Mouse (Mus musculus): ENCODE data around the gene Btbd9. TPM values are rescaled to one million over a fixed set of nuclear protein-coding genes. Genes with fewer than 3 reads are reported as not detected.

The Btbd9 gene
- total RNA-seq, 2 experiments from 2014 or later, result 20.7 to 21.7 TPM

DNA sequence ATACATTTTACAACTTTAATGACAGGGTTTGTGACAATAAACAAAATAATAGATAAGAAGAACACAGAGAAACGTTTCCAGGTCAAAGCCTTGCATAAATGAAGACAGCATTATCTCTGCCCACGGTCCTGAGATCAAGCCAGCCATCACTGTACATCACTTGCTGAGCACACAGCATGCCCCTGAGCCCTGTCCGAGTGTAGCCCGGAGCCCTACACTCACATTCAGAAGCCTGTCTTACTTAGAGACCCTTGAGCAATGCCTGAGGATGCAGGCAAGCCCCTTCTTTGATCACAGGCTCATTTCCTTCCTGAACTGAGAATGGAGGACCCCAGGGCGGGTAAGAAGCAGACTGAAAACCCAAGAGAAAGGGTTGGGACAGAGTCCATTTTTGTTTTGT is 240.0 kb downstream of the Btbd9 start:
- DNase-seq, result no peak

DNA sequence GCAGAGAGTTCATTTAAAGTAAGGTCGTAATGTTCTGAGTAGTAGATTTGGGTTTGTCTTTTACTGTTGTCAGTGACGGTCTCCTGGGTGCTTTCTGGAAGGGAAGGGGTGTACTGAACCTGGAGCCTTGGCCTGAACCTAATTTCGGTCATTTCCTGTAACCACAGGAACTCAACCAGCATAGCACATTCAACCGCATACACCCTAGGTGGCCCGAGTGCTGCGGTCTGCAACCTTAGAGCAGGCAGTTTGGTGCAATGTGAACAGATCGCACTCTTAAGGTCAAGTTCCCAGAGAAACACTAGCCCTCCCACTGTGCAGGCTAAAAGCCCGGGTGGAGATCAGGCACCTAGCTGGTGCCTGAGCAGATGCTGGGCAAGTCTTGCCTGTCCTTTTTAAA is 240.5 kb downstream of the Btbd9 start:
- no peak for DNase-seq

DNA sequence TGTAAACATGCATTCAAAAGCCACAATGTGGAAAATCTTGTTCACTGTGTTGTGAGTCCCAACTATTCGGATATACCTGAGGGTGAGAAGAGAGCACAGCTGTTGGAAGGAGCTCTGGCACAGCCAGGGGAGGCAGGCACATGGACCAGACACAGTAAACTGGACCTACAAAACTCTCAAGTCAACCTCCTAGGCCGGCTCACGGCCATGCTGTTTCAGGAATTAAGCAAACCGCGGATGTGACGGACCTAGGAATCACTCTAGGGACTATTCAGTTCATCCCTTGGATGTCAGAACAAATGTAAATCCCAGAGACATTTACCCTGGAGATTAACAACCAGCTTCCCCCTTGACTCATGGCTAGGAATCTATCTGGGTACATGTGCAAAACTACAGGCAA is 242.0 kb downstream of the Btbd9 start:
- no peak for DNase-seq

DNA sequence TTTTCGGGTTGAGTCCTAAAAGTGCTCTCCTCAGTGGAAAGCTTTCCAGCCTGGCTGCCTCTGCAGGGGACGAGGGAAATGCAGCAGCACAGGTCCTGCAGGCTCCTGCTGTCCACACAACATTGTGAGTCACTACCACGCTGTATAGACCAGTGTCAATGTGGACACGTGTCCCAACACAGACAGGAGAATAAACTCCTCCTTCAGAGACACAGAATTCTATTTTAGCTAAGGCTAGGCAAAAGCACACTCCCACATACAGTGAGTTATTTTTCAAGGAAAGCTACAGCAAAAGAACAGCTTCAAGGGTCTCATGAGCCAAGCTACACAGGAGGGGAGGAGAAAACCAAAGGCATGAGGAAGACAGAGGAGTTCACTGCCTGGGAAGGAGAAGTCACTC is 243.2 kb downstream of the Btbd9 start:
- no peak for DNase-seq

DNA sequence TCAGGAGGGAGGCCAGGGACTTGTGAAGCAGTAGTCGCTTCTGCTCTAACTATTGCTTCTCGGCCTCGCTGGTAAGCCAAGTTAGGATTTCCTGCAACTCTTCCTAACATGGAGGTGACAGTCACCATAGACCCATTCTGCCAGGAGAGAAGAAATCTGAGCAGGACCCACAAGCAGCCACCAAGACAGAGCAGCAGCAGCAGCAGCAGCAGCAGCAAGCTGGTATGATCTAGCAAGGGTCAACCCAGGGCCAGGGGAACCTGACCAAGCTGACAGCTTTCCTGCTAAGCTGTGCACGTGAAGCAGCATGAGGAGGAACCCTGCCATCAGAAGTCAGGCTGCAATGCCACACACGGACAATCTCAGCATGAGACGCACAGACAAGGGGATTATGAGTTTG is 244.9 kb downstream of the Btbd9 start:
- no peak for DNase-seq

DNA sequence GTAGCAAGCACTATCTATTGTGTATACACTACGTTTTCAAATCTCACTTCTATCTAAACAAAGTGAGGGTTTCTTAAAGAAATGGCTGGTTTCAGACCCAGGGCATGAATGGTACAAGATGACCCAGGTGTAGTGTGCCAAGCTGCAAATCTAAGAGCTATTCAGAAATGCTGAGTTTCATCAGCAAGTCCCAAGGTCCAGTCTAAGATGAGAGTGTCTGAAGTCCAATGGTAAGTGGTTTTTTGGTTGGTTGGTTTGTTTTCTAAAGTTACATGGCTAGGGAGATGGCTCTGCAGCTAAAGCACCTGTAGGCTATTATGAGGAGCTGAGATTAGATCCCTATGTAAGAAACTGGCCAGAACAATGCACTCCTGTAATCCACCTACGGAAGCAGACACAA is 246.8 kb downstream of the Btbd9 start:
- DNase-seq, result no peak

DNA sequence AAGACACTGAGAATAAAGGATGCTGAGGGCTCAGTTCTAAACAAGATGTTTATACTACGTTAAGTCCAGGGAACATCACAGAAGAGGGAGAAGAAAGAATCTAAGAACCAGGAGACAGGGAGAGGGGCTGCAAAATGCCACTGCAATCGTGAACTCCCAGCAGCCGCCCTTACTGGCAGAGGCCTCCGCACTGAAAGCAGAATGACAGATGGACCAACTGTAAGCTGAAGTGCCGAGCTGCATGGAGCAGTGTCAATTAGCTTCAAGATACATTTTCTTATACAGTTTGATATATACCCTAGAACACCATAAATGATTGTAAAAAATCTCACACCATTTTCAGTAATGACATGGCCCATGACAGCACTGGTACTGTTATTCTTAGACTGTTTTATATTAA is 247.4 kb downstream of the Btbd9 start:
- no peak for DNase-seq

DNA sequence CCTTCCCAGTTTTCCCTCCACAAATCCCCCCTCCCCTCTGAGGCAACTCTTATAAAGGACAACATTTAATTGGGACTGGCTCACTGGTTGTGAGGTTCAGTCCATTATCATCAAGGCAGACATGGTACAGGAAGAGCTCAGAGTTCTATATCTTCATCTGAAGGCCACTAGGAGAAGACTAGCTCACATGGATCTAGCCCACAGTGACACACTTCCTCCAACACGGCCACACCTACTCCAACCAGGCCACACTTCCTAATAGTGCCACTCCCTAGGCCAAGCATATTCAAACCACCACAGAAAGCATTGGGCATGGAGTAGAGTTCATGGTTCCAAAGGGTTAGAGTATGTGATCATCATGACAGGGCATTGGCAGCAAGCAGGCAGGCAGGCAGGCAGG is 249.4 kb downstream of the Btbd9 start:
- no peak for DNase-seq

DNA sequence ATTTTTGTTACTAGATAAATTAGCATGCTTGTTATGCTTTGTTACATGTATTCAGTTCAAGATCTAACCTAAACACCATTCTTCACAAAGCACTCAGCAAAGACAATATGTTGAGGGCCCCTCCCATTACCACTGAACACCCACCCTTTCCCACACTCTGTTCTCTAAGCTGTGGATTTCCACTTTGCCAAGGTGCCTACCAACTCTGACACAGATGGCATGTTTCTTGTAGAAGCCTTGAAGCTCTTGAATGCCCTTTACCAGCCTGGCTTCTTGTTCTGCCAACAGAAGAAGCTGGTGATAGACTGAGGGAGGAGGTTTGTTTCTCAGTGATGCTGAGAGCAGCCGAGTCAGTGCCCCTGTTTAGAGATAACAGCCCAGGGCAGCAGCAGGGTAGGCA is 256.0 kb downstream of the Btbd9 start:
- no peak for DNase-seq

DNA sequence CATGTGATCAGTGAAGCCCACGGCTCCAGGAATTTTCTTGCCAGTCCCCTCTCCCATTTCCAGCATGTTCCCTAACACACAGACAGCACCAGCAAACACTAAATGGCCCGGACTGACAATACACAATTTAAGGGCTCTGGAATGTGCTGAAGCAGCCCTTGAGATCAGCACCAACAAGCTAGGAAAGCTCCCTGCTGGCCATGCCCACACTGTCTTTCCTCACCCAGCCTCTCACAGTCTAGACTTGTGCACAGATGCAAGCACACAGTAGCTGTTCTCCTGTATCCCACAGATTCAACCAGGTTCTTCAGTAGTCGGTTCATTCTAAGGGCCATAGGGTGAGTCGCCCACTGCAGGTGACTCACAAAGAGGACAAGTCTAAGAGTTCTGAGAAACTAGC is 263.6 kb downstream of the Btbd9 start:
- no peak for DNase-seq

DNA sequence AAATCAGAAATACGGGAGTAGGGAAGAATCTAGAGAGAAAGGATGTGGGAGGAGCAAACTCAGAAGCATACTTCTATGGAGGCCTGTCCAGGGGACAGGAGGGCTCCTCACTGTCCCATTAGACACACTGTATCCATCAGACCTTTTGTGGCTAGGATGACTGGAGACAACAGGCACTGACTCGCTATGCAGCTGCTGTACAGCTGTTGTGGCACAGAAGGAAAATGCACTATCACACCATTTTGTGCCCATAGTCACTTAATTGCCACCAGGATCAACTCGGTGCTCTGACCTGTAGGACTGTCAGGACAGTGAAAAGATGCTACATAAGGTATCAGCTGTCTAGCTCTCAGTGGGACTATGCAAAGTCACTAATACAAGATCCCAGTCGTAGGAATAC is 266.7 kb downstream of the Btbd9 start:
- no peak for DNase-seq

DNA sequence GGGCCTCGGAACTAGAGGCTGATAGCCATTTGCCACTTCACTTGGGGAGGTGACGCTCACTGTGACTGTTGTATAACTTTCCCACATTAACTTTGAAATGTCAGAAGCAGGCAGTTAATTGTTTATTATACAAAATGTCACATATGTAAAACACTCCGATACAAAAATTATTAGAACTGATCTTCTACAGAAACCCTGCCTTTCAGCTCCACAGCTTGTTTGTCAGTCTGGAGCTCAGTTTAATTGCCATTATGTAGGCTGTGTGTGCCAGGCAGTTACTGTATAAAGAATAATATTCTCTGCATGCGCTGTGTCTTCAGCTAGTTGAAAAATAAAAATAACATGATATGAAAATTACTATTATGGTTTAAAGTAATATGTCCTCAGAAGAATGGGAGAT is 267.4 kb downstream of the Btbd9 start:
- no peak for DNase-seq

DNA sequence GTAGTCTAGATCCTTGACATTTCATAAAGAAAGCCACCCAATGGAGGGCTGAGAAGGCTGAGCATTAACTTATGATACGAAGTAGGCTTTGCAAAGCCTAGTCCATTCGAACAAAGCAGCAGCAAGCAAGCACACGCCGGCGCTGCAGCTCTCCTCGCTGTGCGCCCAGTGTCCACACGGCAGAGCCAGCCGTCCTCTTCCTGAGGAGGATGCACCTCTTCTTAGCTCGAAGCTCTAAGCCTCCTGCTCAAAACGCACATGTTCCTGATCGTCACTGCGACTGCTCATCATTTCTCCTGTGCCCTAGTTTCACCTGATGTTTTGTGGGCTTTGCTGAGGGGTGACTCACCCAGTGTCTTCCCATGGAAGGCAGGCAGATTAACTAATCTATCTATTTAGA is 268.0 kb downstream of the Btbd9 start:
- no peak for DNase-seq

DNA sequence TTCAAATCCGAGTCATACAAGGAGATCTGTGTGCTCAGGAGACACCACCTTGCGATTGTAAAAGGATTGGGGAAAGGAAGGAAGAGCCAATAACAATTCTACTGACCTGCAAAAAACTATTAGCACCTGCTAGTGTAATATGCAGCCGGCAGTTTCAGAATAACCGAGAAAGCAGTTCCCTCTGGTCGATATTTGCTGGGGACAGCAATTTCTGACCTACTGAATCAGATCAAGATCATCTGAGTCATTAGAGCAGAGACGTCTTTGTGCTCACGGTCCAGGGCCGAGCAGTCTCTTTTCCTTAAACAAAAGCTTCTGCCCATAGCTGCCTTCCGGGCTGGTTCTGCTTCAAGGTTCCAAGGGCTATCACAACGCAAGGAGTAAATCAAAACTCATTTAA is 269.1 kb downstream of the Btbd9 start:
- no peak for DNase-seq

DNA sequence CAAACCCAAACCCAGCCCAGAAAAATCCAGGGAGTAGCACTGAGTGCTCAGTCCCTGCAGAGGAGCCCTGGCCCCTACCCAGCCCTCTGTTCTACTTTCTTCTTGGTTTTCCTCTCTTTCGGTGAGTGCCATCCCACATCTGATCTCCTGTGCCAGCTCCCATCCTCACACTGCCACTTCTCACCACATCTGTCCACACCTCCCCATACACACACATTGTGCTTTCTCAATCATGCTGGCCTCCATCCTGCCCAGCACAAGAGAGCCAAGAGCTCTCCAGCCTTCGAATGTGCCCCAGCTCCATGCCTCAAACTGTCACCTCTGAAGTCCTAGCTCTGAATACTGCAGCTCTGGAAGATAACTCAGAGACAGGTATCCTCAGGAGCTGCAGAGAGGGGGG is 271.5 kb downstream of the Btbd9 start:
- no peak for DNase-seq

DNA sequence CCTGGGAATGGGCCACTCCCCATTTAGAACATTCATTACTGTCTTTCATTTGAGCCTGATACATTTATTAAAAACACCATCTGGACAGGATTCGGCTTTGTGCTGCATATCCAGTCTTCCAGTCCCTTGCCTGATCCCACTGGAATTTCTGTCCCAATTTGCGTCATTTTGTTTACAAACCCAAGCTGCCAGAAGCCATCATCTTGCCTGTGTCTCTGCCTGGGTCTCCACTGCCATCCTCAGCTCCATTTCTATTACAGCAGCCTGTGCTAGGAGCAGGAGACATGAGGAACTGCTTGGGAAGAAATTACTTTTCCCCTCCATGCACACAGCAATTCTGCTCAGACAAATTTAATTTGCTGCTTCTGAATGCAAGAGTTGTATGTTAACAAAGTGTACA is 274.9 kb downstream of the Btbd9 start:
- peak; percentile 14 to 27 for DNase-seq

DNA sequence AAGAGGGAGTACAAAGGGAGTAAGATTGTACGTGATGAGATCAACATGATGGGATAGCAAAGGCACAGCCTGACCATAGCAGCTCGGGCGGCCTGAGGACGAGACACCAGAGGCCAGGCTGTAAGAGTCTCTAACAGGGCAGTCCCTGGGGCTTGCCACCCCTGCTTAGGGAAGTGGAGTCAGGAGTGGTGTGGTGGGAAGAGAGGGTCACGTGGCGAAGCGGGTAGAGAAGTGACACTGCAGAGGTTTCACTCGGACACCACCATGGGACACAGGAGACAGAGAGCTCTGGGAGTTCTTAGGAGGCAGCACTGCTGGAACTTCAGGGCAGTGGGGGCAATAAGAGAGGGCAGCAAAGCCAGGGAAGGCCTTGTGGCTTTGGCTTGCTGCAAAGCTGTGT is 278.9 kb downstream of the Btbd9 start:
- DNase-seq, result no peak

DNA sequence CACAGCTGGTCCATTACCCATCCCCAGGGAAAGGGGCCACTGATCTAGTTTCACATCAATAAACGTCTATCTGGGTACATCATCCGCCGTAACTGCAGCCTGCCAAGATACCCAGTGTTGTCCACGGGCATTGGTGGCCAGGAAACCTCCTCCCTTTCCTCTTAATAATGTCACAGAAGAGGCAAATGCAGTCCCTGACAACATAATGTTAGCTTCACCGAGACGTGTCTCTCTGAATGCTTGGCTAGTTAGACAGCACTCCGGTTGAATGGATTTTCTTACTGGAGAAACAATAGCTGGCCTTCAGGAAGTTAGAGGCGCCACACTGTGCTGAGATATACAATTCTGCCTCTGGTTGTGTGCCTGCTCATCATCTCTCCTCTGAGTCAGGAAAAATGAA is 280.2 kb downstream of the Btbd9 start:
- DNase-seq, result no peak

DNA sequence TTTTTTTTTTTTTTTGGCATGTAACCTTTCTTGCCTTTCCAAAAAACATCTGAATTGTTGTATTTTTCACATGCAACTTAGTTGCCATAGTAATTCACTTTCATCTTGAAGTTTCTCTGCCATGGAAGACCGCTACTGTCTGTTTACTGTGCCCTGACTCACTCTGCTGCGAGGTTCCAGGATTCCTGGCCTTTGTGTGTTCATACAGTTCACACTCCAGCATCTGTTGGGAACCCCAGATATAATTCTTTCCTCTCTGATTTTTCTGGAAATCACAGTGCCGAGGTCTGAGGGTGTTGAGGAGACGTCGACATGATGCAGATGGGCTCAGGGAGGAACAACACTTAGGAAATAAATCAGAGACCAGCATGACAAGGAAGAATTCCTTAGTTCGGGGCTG is 283.6 kb downstream of the Btbd9 start:
- no peak for DNase-seq

DNA sequence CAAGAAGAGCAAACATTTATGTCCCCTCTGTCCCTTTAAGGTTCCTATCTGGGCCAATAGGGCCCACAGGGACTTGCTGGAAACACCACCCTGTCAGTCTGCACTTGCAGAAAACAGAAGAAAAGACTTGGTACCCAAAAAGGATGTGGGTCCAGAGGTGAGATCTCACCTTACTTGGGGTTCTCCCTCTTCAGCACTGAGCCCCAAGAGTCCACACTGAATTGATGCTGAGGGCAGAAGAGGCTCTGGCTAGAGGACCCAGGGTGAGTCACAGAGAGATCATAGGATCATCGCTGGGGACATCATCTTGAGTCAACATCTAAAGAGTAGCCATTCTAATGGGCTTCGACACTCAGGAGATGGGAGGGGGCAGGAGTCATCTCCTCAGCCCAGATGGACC is 290.6 kb downstream of the Btbd9 start:
- no peak for DNase-seq

DNA sequence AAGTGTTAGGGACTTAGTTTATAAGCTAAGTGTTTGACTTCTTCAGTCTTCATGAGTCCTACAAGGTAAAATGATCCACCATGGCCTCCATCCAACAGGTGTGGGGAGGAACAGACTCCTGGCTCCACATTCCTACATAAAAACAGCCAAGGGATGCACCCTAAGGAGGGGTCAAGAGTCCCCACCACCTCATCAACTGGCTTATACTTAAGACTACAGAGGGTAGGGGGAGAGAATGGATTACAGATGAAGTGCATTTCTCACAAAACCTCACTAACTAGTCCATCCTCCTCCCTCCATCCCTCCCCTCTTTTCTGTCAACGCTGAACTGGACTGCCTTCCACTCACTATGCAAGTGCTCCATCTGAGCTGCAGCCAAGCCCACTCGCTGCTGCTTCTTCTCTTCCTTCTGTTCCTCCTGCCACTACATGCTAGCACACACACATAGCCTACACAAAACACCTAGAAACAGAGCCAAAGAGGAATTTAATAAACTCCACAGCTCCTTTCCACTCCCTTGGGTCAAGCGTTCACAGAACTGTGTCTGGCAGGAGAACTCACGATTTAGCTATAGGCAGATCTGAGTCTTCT is 292.7 kb downstream of the Btbd9 start:
- DNase-seq, result no peak

DNA sequence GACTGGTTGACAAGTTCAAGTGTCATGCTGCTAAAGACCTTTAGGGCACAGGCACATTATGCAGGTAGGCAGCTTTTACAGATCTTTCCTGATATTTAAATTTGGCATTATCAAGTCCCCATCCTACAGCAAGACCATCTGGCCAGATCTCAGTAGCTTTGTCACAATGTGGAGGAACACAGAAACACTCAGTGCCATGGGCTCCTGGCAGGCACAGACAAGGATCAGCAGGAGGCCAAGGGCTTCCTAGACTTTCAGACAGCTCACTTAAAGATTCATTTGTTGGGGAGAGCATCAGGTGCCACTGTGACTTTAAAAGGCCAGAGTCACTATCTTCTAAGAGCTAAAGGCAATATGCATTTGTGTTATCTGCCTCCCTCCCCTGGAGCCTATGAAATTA is 293.3 kb downstream of the Btbd9 start:
- no peak for DNase-seq

DNA sequence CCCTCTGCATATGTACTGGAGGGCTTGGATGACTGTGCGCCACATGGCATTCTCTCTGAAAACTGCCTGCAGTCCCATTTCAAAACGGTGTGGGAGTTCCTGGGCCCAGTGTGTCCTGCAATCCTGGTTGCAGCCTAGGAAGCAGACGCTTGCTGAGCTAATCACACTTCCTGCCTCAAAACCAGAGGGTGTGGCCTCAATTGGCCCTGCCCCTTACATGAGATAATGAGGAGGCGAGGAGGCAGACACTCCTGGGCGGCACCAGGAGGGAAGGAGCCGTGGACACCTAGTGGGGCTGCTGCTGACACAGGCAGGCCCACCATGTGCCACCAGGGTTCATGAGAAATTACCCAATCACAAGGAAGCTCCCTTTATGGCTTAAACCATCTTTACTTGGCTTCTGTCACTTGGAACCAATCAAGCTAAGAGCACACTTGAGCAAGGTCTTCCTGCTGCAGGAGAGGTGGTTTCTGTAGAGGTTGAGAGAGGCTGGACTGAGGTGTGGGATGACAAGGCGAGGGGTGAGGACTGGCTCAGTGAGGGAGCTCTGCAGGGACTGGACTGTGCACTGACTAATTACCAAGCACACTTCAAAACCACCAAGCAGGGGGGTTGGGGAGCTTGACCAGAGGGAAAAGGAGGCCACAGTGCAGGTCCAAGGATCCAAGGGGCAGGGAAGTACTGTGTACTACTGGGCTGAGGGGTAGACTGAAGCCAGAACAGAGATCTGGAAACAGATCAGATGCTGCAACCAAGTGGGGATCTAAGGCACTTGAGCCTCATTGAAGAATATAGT is 295.8 kb downstream of the Btbd9 start:
- no peak for DNase-seq

DNA sequence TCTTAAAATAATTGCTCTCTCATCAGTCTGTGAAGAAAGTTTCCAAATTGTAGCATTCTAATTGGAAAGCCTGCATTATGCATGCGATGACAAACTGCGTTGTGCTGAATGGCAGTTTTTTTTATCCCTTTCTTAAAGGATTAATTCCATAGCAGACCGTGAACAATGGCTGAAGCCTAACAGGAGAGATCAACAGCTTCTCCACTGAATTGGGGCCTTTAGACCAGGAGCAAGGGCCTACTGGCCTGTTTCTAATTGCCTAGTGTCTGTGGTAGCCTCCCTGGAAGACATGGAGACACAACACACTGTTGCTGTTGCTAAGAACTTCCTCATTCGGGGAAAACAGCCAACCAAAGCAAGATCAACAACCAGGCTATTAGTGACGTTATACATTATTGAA is 296.6 kb downstream of the Btbd9 start:
- no peak for DNase-seq
